Mouse (Mus musculus) limb, embryonic 10.5 days (tissue): ENCODE measurements around the gene Erg. TPM values are rescaled to one million over a fixed set of nuclear protein-coding genes. Genes with fewer than 3 reads are reported as not detected.
A peak's percentile ranks its signal among the peaks of the same experiment; 100 is the strongest.

Source experiments
- DNase-seq: peaks from one replicate; pipeline ENCODE4 v3.0.0-alpha.2; 2017; ENCODE audit warnings: low spot score
- H3K27ac ChIP-seq: fragments of 300-500 bp; sonication (generic); 2 replicates; pipeline ENCODE4 v1.5.1; 2016; ENCODE audit warnings: mild to moderate bottlenecking
- H3K27me3 ChIP-seq: fragments of 300-500 bp; sonication (generic); 2 replicates; pipeline ENCODE4 v1.6.1; 2016; ENCODE audit warnings: low read depth, mild to moderate bottlenecking; ENCODE audit not compliant: poor library complexity, severe bottlenecking
- H3K36me3 ChIP-seq: fragments of 300-500 bp; sonication (generic); 2 replicates; pipeline ENCODE4 v1.6.1; 2016; ENCODE audit warnings: mild to moderate bottlenecking, moderate library complexity
- H3K4me1 ChIP-seq: fragments of 300-500 bp; sonication (generic); 2 replicates; pipeline ENCODE4 v1.6.1; 2016
- H3K4me3 ChIP-seq: fragments of 300-500 bp; sonication (generic); 2 replicates; pipeline ENCODE4 v1.5.1; 2016; ENCODE audit warnings: mild to moderate bottlenecking, moderate library complexity
- H3K9me3 ChIP-seq: fragments of 300-500 bp; sonication (generic); replicated peaks from 2 replicates; pipeline ENCODE4 v1.6.1; 2016; ENCODE audit warnings: mild to moderate bottlenecking
- WGBS: fragments of 180-500 bp; shearing (Covaris S2); methylation state at CpG from one replicate; pipeline ENCODE4 v1.1.7; 2016; 5-methylcytosine and 5-hydroxymethylcytosine counted together
- polyA plus RNA-seq: library from polyadenylated mRNA; unstranded; fragments of >200 nt; fragmentation: Nextera tagmentation; extraction: Ambion mirVana; gene quantifications from 2 replicates; pipeline ENCODE4 v1.2.1, GENCODE M21; 2016

Gene Erg
- polyA plus RNA-seq, 1 experiment from 2014 or later = 6.1 TPM

GRCm38 (mm10) chr16:95421235-95421886 is 165.0 kb downstream of the Erg start:
- WGBS = 77% methylated on average over 7 of the region's 7 CpGs
- no peak overlapping the region for H3K27ac ChIP-seq
- H3K9me3 ChIP-seq = no peaks in the 10 kb centered on the region
- H3K4me3 ChIP-seq = no peak overlapping the region
- no peak for DNase-seq
- H3K36me3 ChIP-seq = no peaks in the 10 kb centered on the region
- H3K4me1 ChIP-seq = peaks cover 38% of the 10 kb centered on the region
- H3K27me3 ChIP-seq = no peaks in the 10 kb centered on the region

- no peak for DNase-seq
- Histone ChIP-seq H3K36me3 (no peaks in the 10 kb centered on the region), H3K27ac (no peak overlapping the region), H3K9me3 (no peaks in the 10 kb centered on the region), H3K4me1 (peaks cover 19% of the 10 kb centered on the region), H3K27me3 (no peaks in the 10 kb centered on the region), H3K4me3 (no peak overlapping the region)
- 96% methylated on average over 4 of the region's 4 CpGs for WGBS
These were observed 170.5 kb downstream of the Erg start for GRCm38 (mm10) chr16:95415921-95416320.

DNA sequence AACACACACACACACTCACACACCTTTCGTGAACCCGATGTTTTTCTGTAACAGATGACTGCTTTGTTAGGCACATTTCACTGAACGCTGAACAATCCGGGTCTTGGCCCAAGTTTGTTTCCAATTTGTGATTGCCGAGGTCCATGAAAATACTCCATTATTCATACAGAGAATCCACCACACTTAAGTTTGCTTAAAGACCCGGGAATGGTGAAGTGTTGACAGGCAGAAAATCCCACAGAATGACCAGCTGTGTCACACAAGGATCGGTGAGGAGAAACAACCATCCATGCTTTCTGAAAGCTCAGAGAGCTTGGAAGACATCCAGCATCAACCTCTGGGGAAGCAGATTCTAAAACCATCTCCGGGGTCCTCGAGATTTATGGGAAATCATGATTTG is 171.0 kb downstream of the Erg start:
- no peaks in the 10 kb centered on the region for H3K36me3 ChIP-seq
- H3K4me3 ChIP-seq = no peak overlapping the region
- H3K4me1 ChIP-seq = peaks cover 14% of the 10 kb centered on the region
- H3K9me3 ChIP-seq = no peaks in the 10 kb centered on the region
- no peak for DNase-seq
- H3K27ac ChIP-seq = no peak overlapping the region
- H3K27me3 ChIP-seq = no peaks in the 10 kb centered on the region
- WGBS = 85% methylated on average over 9 of the region's 9 CpGs

- H3K36me3 ChIP-seq = no peaks in the 10 kb centered on the region
- no peak overlapping the region for H3K4me3 ChIP-seq
- peaks cover 26% of the 10 kb centered on the region for H3K4me1 ChIP-seq
- H3K27ac ChIP-seq = peak overlapping the region; percentile 11; the same call in 1 of the 2 replicates
- H3K9me3 ChIP-seq = no peaks in the 10 kb centered on the region
- no peaks in the 10 kb centered on the region for H3K27me3 ChIP-seq
- DNase-seq = no peak
- WGBS = 67% methylated on average over 3 of the region's 3 CpGs
These were observed 172.9 kb downstream of the Erg start for GRCm38 (mm10) chr16:95413401-95413959.

DNA sequence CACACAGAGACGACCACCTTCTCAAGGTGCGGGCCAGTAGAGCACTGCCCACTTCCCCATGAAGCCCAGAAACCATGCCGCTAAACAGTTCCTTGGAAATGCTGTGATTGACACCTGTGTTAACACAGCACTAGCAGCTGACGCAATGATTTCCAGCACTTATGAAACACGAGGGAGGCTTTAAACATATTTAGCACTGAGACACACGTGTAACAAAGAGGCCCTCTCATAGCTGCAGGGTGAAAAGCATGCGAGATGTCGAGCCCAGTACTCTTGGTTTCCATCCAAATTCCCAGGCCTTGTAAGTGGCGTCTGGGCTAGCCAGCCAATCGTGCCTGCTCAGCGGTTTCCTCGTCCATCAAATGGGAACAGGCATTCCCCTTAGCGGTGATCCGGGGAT is 178.3 kb downstream of the Erg start:
- Histone ChIP-seq H3K36me3 (no peaks in the 10 kb centered on the region), H3K4me3 (no peak overlapping the region), H3K27ac (peak overlapping the region; percentile 56; the same call in 1 of the 2 replicates), H3K4me1 (peaks cover 29% of the 10 kb centered on the region), H3K27me3 (no peaks in the 10 kb centered on the region), H3K9me3 (no peaks in the 10 kb centered on the region)
- WGBS = 79% methylated on average over 14 of the region's 14 CpGs
- no peak for DNase-seq

GRCm38 (mm10) chr16:95405496-95405895 is 180.9 kb downstream of the Erg start:
- H3K27me3 ChIP-seq = no peaks in the 10 kb centered on the region
- H3K4me3 ChIP-seq = no peak overlapping the region
- no peaks in the 10 kb centered on the region for H3K36me3 ChIP-seq
- no peak overlapping the region for H3K27ac ChIP-seq
- H3K9me3 ChIP-seq = no peaks in the 10 kb centered on the region
- no peak for DNase-seq
- WGBS = 91% methylated on average over 3 of the region's 3 CpGs
- H3K4me1 ChIP-seq = peaks cover 20% of the 10 kb centered on the region; the same call in 1 of the 2 replicates

DNA sequence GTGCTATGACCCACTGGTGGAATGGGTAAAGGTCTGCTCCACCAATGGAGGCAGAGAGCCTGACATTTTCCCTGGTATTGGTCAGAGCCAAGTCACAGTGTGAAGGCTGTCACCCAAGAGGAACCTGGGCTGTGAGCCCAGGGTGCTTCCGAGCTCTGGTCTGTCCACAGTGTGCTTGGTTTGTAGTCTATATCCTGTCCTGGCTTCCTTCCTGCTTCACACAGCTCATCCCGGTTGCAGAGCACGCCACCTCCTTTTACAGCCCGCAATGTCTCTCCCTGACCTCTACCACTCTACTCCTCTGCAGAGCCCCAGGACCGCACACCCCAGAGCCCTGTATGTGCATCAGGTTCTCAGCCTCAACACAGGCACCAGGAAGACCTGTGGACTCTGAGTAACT is 182.9 kb downstream of the Erg start:
- Histone ChIP-seq H3K27ac (no peak overlapping the region), H3K4me1 (0 out of 2 replicates have a peak, but pooled peaks cover 9% of the 10 kb centered on the region), H3K9me3 (no peaks in the 10 kb centered on the region), H3K27me3 (no peaks in the 10 kb centered on the region), H3K4me3 (no peak overlapping the region), H3K36me3 (no peaks in the 10 kb centered on the region)
- WGBS = 91% methylated on average over 5 of the region's 5 CpGs
- no peak for DNase-seq

DNA sequence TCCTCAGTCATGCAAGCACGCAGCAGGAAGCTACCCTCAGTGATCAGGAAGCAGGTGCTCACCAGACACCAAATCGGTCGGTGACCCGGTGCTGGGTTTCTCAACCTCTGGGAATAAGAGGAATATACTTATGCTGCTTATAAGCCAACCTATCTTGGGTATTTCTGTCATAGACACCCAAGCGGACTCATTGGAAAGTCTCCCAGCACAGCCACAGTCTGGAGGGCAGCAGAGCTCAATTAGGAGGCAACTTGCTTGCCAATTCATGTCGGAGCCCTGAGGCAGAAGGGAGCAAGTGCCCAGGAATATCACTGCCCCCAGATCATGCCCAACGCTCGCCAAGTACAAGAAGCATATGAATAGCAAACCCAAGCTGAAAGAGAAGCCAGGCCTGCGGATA is 184.5 kb downstream of the Erg start:
- Histone ChIP-seq H3K4me3 (no peak overlapping the region), H3K27ac (no peak overlapping the region), H3K27me3 (no peaks in the 10 kb centered on the region), H3K9me3 (no peaks in the 10 kb centered on the region), H3K36me3 (no peaks in the 10 kb centered on the region), H3K4me1 (0 out of 2 replicates have a peak, but pooled peaks cover 2% of the 10 kb centered on the region)
- WGBS = 89% methylated on average over 9 of the region's 9 CpGs
- DNase-seq = no peak

GRCm38 (mm10) chr16:95398761-95399343 is 187.5 kb downstream of the Erg start:
- H3K36me3 ChIP-seq = no peaks in the 10 kb centered on the region
- H3K27ac ChIP-seq = no peak overlapping the region; the same call in 1 of the 2 replicates
- no peaks in the 10 kb centered on the region for H3K27me3 ChIP-seq
- H3K4me1 ChIP-seq = no peaks in the 10 kb centered on the region
- H3K9me3 ChIP-seq = no peaks in the 10 kb centered on the region
- no peak overlapping the region for H3K4me3 ChIP-seq
- no peak for DNase-seq
- 90% methylated on average over 11 of the region's 11 CpGs for WGBS

- no peak overlapping the region for H3K4me3 ChIP-seq
- 34% methylated on average over 1 of the region's 1 CpGs for WGBS
- no peaks in the 10 kb centered on the region for H3K36me3 ChIP-seq
- H3K4me1 ChIP-seq = no peaks in the 10 kb centered on the region
- no peaks in the 10 kb centered on the region for H3K9me3 ChIP-seq
- H3K27ac ChIP-seq = no peak overlapping the region
- DNase-seq = no peak
- H3K27me3 ChIP-seq = no peaks in the 10 kb centered on the region
These were observed 195.6 kb downstream of the Erg start for GRCm38 (mm10) chr16:95390787-95391186.

DNA sequence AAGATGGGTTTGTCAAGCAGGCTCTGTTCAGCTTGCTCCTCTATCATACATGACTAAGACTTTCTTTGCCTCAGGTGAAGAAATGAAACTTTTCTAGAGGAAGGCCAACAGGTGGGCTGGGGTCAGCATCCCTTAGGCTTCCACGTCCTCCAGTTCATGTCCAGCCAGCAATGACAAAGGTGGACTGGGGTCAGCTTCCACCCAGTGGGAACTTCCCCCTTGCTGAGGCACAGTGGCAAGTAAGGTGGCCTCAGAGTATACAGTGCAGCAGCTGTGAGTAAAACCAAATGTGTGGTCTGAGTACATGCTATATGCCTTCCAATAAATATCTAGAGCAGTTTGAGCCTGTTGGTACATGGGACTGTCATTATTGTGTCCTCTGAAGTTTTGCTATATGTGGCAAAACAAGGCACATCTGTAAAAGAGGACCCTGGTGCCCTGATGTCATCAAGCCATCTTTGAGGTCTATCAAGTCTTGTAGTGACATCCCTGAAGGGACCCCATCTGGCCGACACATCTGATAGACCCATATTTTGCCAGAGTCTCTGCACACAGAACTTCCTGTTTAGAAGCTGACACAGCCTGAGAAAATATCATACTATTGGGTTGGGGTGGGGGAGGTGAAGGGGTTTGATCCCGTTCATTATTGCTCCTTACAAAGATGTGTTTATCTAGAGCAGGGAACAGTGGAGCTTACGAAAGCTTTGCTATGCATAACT is 197.4 kb downstream of the Erg start:
- Histone ChIP-seq H3K27ac (0 out of 2 replicates have a peak overlapping the region, but pooled peaks have one; percentile 3), H3K27me3 (no peaks in the 10 kb centered on the region), H3K4me1 (no peaks in the 10 kb centered on the region), H3K36me3 (0 out of 2 replicates have a peak, but pooled peaks cover 3% of the 10 kb centered on the region), H3K4me3 (no peak overlapping the region), H3K9me3 (no peaks in the 10 kb centered on the region)
- no peak for DNase-seq
- 87% methylated on average over 4 of the region's 4 CpGs for whole genome bisulfite sequencing

DNA sequence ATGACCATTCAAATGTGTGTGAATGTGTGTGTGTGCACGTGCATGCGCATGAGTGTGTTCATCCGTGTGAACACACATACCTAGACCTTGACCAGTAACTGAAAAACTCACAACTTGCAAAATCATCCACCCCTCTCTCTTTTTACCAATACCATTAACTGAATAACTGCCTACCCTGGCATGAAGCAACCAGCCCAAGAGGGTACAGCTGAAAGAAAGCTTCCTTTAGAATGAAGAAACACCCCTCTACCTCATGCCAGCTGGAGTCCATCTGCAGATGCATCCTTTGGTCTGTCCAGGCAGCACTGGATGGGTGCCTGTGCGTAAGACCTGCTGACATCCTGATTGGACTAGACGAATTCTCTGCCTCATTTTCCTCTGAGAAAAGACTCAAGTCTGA is 198.1 kb downstream of the Erg start:
- Histone ChIP-seq H3K27me3 (no peaks in the 10 kb centered on the region), H3K4me1 (no peaks in the 10 kb centered on the region), H3K4me3 (no peak overlapping the region), H3K27ac (no peak overlapping the region), H3K36me3 (0 out of 2 replicates have a peak, but pooled peaks cover 3% of the 10 kb centered on the region), H3K9me3 (no peaks in the 10 kb centered on the region)
- WGBS = 94% methylated on average over 5 of the region's 5 CpGs
- DNase-seq = no peak

GRCm38 (mm10) chr16:95387008-95387407 is 199.4 kb downstream of the Erg start:
- H3K27me3 ChIP-seq = no peaks in the 10 kb centered on the region
- H3K9me3 ChIP-seq = no peaks in the 10 kb centered on the region
- WGBS = 95% methylated on average over 2 of the region's 2 CpGs
- no peak overlapping the region for H3K27ac ChIP-seq
- H3K4me3 ChIP-seq = no peak overlapping the region
- H3K4me1 ChIP-seq = no peaks in the 10 kb centered on the region
- DNase-seq = no peak
- H3K36me3 ChIP-seq = 0 out of 2 replicates have a peak, but pooled peaks cover 3% of the 10 kb centered on the region
